Mouse (Mus musculus): ENCODE measurements around the gene Ints6l. TPM values are rescaled to one million over a fixed set of nuclear protein-coding genes. Genes with fewer than 3 reads are reported as not detected.

The Ints6l gene
- total and polyA plus RNA-seq, 3 experiments, result 9.8 to 124 (median 56.1) TPM

DNA sequence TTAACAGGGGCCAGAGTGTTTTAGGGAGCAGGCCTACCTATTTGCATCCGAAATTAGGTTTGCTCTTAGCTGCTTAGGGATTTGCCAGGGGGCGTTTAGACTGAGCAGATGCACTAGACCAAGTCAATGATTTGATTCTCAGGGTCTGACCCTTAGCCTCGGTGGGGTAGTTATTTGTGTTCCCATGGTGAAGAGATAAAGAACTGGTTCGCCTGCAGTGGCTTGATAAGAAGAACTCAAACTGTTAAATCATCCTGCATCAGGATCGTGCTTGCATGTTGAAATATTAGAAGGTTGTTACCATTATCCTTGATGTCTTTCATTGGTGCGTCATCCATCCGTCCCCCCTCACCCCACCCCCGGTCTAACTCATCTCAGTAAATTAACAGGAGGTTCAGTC lies 1.7 kb downstream of the Ints6l start (continued):
- TF ChIP-seq RCOR1 (IDR thresholded peaks at IDR 0.05; ENCODE audit: low read depth, low read length) (peak; percentile 78), POLR2A (IDR thresholded peaks at IDR 0.05; ENCODE audit: control insufficient read depth in 1 of 2, insufficient read depth in 1 of 2, low read depth in 1 of 2, low read length in 2 of 2, poor library complexity in 1 of 2) (no peak), CHD1 (IDR thresholded peaks at IDR 0.05; ENCODE audit: low read depth, low read length) (no peak), USF1 (IDR thresholded peaks at IDR 0.05; ENCODE audit: low read depth, low read length) (no peak), NRF1 (IDR thresholded peaks at IDR 0.05; ENCODE audit: insufficient read depth, low read depth, low read length, poor library complexity, severe bottlenecking) (no peak), ZC3H11A (IDR thresholded peaks at IDR 0.05; ENCODE audit: low read depth, low read length) (no peak), USF2 (IDR thresholded peaks at IDR 0.05; ENCODE audit: borderline replicate concordance in 1 of 2, insufficient read depth in 1 of 2, low read depth in 1 of 2, low read length in 2 of 2) (no peak), HCFC1 (IDR thresholded peaks at IDR 0.05; ENCODE audit: low read depth, low read length) (0 out of 2 replicates have a peak, but pooled peaks have one; percentile 26), MAFK (IDR thresholded peaks at IDR 0.05; ENCODE audit: borderline replicate concordance, low read depth, low read length) (no peak), SIN3A (IDR thresholded peaks at IDR 0.05; ENCODE audit: low read length) (peak; percentile 62), RAD21 (IDR thresholded peaks at IDR 0.05; ENCODE audit: low read depth, low read length) (no peak), UBTF (IDR thresholded peaks at IDR 0.05; ENCODE audit: borderline replicate concordance, insufficient read depth, low read depth, low read length) (no peak), ELF1 (IDR thresholded peaks at IDR 0.05; ENCODE audit: low read depth, low read length) (no peak), CTCF (IDR thresholded peaks at IDR 0.05 in 2 of 3, conservative IDR thresholded peaks at IDR 0.05 in 1 of 3; ENCODE audit: control insufficient read depth in 1 of 3, insufficient read depth in 1 of 3, low read depth in 2 of 3, low read length in 3 of 3, poor library complexity in 1 of 3, severe bottlenecking in 1 of 3) (no peak), KAT2A (conservative IDR thresholded peaks at IDR 0.05; ENCODE audit: low read depth, low read length) (no peak), JUND (IDR thresholded peaks at IDR 0.05; ENCODE audit: low read depth, low read length) (no peak), MEF2A (IDR thresholded peaks at IDR 0.05; ENCODE audit: extremely low read depth, insufficient replicate concordance, low read depth, low read length, poor library complexity, severe bottlenecking) (no peak), BHLHE40 (IDR thresholded peaks at IDR 0.05; ENCODE audit: borderline replicate concordance, low read depth, low read length) (0 out of 2 replicates have a peak, but pooled peaks have one; percentile 56)

- Histone ChIP-seq H3K36me3 (ENCODE audit: control insufficient read depth in 1 of 2, insufficient read depth in 2 of 2, low read length in 2 of 2) (peaks cover 0 to 21% of the 10 kb centered on the region in 2 experiments; a peak in 3 of 4 replicates), H3K79me2 (ENCODE audit: control insufficient read depth, insufficient read depth, low read length, poor library complexity) (no peaks in the 10 kb centered on the region; the same call in 1 of the 2 replicates), H3K27ac (ENCODE audit: control insufficient read depth, low read depth, low read length) (no peak overlapping the region), H3K4me1 (ENCODE audit: control insufficient read depth in 1 of 2, insufficient read depth in 2 of 2, low read length in 2 of 2) (peaks cover 4 to 5% of the 10 kb centered on the region in 2 experiments; a peak in 3 of 4 replicates), H3K27me3 (ENCODE audit: control insufficient read depth in 1 of 2, insufficient read depth in 2 of 2, low read length in 2 of 2) (no peaks in the 10 kb centered on the region), H3K4me3 (ENCODE audit: control insufficient read depth in 1 of 2, insufficient read depth in 1 of 2, low read depth in 2 of 2, low read length in 2 of 2) (no peak overlapping the region), H3K9ac (ENCODE audit: control insufficient read depth, low read depth, low read length, poor library complexity, severe bottlenecking) (no peak overlapping the region), H3K9me3 (replicated peaks; ENCODE audit: insufficient read depth, low read length) (no peaks in the 10 kb centered on the region)
- DNase-seq (ENCODE audit: low read depth, low spot score), result no peak
- TF ChIP-seq ZMIZ1 (IDR thresholded peaks at IDR 0.05; ENCODE audit: low read depth, low read length) (no peak), CHD2 (IDR thresholded peaks at IDR 0.05; ENCODE audit: low read length) (no peak), CHD1 (IDR thresholded peaks at IDR 0.05; ENCODE audit: low read depth, low read length) (no peak), HCFC1 (IDR thresholded peaks at IDR 0.05; ENCODE audit: low read depth, low read length) (no peak), UBTF (IDR thresholded peaks at IDR 0.05; ENCODE audit: borderline replicate concordance, insufficient read depth, low read depth, low read length) (no peak), MAZ (IDR thresholded peaks at IDR 0.05; ENCODE audit: low read depth, low read length) (no peak), TBP (IDR thresholded peaks at IDR 0.05; ENCODE audit: low read depth, low read length) (no peak), E2F4 (IDR thresholded peaks at IDR 0.05; ENCODE audit: borderline replicate concordance, low read depth, low read length) (no peak), ZNF384 (IDR thresholded peaks at IDR 0.05; ENCODE audit: low read depth, low read length) (no peak), POLR2AphosphoS5 (IDR thresholded peaks at IDR 0.05; ENCODE audit: borderline replicate concordance, low read depth, low read length) (no peak), MAX (IDR thresholded peaks at IDR 0.05; ENCODE audit: low read length) (no peak), EP300 (IDR thresholded peaks at IDR 0.05; ENCODE audit: low read depth in 1 of 2, low read length in 2 of 2) (no peak), ZC3H11A (IDR thresholded peaks at IDR 0.05; ENCODE audit: low read depth, low read length) (no peak), USF2 (IDR thresholded peaks at IDR 0.05; ENCODE audit: borderline replicate concordance in 1 of 2, insufficient read depth in 1 of 2, low read depth in 1 of 2, low read length in 2 of 2) (no peak), SIN3A (IDR thresholded peaks at IDR 0.05; ENCODE audit: low read length) (no peak), MXI1 (IDR thresholded peaks at IDR 0.05; ENCODE audit: low read depth, low read length) (no peak), POLR2AphosphoS2 (IDR thresholded peaks at IDR 0.05; ENCODE audit: low read length) (no peak), ETS1 (IDR thresholded peaks at IDR 0.05; ENCODE audit: low read depth, low read length) (no peak), TCF12 (IDR thresholded peaks at IDR 0.05; ENCODE audit: low read depth, low read length) (no peak)
Observed at GRCm38 (mm10) chrX:56462020-56462933, 7.6 kb downstream of the Ints6l start.
